Mouse (Mus musculus): ENCODE results near the gene Pip5kl1. TPM values are rescaled to one million over a fixed set of nuclear protein-coding genes. Genes with fewer than 3 reads are reported as not detected.

Gene Pip5kl1
- 0.97 TPM for polyA plus RNA-seq (2014; fragmentation: Illumina TruSeq; extraction: RNeasy Lipid Tissue Mini Kit (QIAGEN cat#74804); ENCODE audit: low read depth, low replicate concordance)

GRCm38 (mm10) chr2:32574497-32574896, at the start of gene Pip5kl1:
Gene Pip5kl1, plus strand, starts transcription at chr2:32574797.

DNA sequence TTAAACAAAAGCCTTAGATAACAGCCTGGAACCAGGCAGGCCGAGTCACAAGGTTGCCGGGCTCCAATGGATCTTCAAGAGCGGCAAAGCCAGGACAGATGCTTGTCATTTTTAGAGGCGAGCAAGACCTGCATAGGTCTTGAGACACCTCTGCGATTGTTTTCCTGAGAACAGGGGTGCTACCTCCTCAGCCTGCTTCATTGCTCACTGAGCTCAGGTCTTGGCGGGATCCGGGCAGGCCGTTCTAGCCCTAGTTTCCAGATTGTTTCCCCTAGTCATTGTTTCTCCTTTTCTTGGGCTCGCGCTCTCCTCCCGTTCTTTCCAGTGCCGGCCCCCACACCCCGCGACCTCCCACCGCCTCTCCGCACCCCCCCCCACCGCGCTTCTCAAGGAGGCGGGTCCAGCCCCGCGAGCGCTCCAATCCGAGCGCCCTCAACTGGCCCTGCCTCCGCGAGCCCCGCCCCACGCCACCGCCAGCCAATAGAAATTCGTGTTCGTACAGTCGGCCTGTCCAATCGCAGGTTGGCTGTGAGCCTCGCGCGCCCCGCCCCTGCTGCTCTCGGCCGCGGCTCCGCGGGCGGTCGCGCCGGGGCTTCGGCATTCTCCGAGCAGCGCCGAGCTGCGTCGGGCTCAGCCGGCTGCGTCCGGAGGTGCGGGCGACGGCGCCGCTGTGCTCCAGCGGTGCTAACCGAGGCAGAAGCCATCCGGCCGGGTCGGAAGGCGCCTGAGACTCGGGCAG, 39.7 kb upstream of the Pip5kl1 start, which contains the start of gene Fam102a:
TSS of gene Fam102a (plus strand) at position 600 of the 739 bp plus-strand sequence.

DNA sequence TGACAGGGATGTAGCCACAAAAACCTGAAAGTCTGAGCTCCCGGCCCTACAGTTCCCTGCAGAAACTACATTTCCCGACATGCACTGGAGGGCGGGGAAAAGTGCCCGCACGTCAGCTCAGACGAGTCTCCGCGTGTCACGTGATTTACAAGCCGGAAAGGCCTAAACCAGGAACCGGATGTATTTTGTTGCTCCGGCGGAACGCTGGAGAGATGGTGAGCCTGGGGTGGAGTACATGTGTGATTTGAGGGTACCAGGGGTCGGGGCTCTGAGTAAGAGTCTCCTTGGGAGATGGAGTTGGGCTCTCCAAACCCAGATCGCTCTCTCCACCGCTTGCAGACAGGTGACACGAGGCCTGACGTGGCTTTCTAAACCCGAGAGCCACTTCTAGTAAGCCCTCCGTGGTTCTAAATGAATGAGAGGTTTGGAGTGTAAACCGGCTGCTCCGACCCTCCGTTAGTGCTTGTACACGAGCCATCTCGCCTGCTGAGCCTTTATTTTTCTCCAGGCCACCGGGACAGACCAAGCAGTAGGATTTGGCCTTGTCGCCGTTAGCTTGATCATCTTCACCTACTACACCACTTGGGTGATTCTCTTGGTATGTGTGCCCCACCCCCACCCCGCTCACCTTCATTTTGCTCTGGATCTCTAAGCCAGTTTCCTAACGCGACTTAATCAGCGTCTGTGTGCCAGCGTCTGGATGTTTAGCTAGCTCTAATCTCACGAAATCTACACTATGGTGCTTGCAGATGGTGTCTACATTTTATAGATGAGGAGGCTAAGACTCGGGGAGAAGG, 3.7 kb upstream of the Pip5kl1 start, which contains the start of gene Dpm2:
TSS of gene Dpm2 (plus strand) at position 161 of the 797 bp plus-strand sequence.

GRCm38 (mm10) chr2:32575586-32576160, 1.1 kb downstream of the Pip5kl1 start, which contains the start of gene 9430097D07Rik:
Gene 9430097D07Rik, minus strand, starts transcription at chr2:32575684.

DNA sequence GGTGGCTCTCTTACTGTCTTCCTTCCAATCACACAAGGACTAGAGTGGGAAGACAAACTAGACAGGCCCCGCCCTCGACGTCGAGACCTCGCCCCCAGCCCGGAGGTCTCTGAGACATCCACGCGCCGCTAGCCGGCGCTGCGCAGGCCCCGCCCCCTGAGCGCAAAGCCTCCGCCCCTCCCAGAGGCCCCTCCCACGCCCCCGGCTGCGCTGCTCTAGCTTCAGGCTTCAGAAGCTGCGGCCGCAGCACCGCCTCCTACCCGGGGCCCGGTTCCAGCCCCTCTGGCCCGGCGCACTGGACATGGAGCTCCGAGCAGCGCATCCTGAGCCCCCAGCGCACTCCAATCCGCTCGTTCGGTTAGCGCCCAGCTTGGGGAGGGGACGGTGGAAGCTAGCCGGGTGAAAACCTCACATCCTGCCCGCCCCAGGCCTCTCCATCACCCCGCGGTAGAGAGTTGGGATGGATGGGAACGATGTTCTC, 12.3 kb downstream of the Pip5kl1 start, which contains the start of gene St6galnac4:
TSS of gene St6galnac4 (plus strand) at position 225 of the 481 bp plus-strand sequence.

GRCm38 (mm10) chr2:32599409-32599808, 24.8 kb downstream of the Pip5kl1 start, which contains the start of gene St6galnac6:
Gene St6galnac6, plus strand, starts transcription at chr2:32599709.

GRCm38 (mm10) chr2:32621517-32621859, 46.9 kb downstream of the Pip5kl1 start, which contains the start of gene Ak1:
Gene Ak1, plus strand, starts transcription at chr2:32621758.

Other genes with a start within 250 kb of the Pip5kl1 start
- 10.9 TPM for gene Ciz1, start 222.5 kb upstream of the Pip5kl1 start, polyA plus RNA-seq (2014; fragmentation: Illumina TruSeq; extraction: RNeasy Lipid Tissue Mini Kit (QIAGEN cat#74804); ENCODE audit: low read depth, low replicate concordance)
- gene Dnm1, start 221.5 kb upstream of the Pip5kl1 start, polyA plus RNA-seq (2014; fragmentation: Illumina TruSeq; extraction: RNeasy Lipid Tissue Mini Kit (QIAGEN cat#74804); ENCODE audit: low read depth, low replicate concordance) = 1.6 TPM
- gene 1110008P14Rik, start 192.9 kb upstream of the Pip5kl1 start, polyA plus RNA-seq (2014; fragmentation: Illumina TruSeq; extraction: RNeasy Lipid Tissue Mini Kit (QIAGEN cat#74804); ENCODE audit: low read depth, low replicate concordance) = 1.8 TPM
- 142 TPM for gene Lcn2, start 186.5 kb upstream of the Pip5kl1 start, polyA plus RNA-seq (2014; fragmentation: Illumina TruSeq; extraction: RNeasy Lipid Tissue Mini Kit (QIAGEN cat#74804); ENCODE audit: low read depth, low replicate concordance)
- gene Ptges2, start 178.9 kb upstream of the Pip5kl1 start, polyA plus RNA-seq (2014; fragmentation: Illumina TruSeq; extraction: RNeasy Lipid Tissue Mini Kit (QIAGEN cat#74804); ENCODE audit: low read depth, low replicate concordance) = 0.81 TPM
- gene Naif1, start 124.3 kb upstream of the Pip5kl1 start, polyA plus RNA-seq (2014; fragmentation: Illumina TruSeq; extraction: RNeasy Lipid Tissue Mini Kit (QIAGEN cat#74804); ENCODE audit: low read depth, low replicate concordance) = 8.7 TPM
- 7.1 TPM for gene Slc25a25, start 123.4 kb upstream of the Pip5kl1 start, polyA plus RNA-seq (2014; fragmentation: Illumina TruSeq; extraction: RNeasy Lipid Tissue Mini Kit (QIAGEN cat#74804); ENCODE audit: low read depth, low replicate concordance)
- gene Fam102a, start 39.5 kb upstream of the Pip5kl1 start, polyA plus RNA-seq (2014; fragmentation: Illumina TruSeq; extraction: RNeasy Lipid Tissue Mini Kit (QIAGEN cat#74804); ENCODE audit: low read depth, low replicate concordance) = 6.6 TPM
- 4.2 TPM for gene Dpm2, start 3.9 kb upstream of the Pip5kl1 start, polyA plus RNA-seq (2014; fragmentation: Illumina TruSeq; extraction: RNeasy Lipid Tissue Mini Kit (QIAGEN cat#74804); ENCODE audit: low read depth, low replicate concordance)
- 1.1 TPM for gene 9430097D07Rik, start 887 bp downstream of the Pip5kl1 start, polyA plus RNA-seq (2014; fragmentation: Illumina TruSeq; extraction: RNeasy Lipid Tissue Mini Kit (QIAGEN cat#74804); ENCODE audit: low read depth, low replicate concordance)
- gene St6galnac4, start 12.3 kb downstream of the Pip5kl1 start, polyA plus RNA-seq (2014; fragmentation: Illumina TruSeq; extraction: RNeasy Lipid Tissue Mini Kit (QIAGEN cat#74804); ENCODE audit: low read depth, low replicate concordance) = 0.25 TPM
- 2.9 TPM for gene St6galnac6, start 24.9 kb downstream of the Pip5kl1 start, polyA plus RNA-seq (2014; fragmentation: Illumina TruSeq; extraction: RNeasy Lipid Tissue Mini Kit (QIAGEN cat#74804); ENCODE audit: low read depth, low replicate concordance)
- gene Ak1, start 47.0 kb downstream of the Pip5kl1 start, polyA plus RNA-seq (2014; fragmentation: Illumina TruSeq; extraction: RNeasy Lipid Tissue Mini Kit (QIAGEN cat#74804); ENCODE audit: low read depth, low replicate concordance) = 16.6 TPM
- gene Eng, start 71.8 kb downstream of the Pip5kl1 start, polyA plus RNA-seq (2014; fragmentation: Illumina TruSeq; extraction: RNeasy Lipid Tissue Mini Kit (QIAGEN cat#74804); ENCODE audit: low read depth, low replicate concordance) = 0.27 TPM
- 1.3 TPM for gene Fpgs, start 129.3 kb downstream of the Pip5kl1 start, polyA plus RNA-seq (2014; fragmentation: Illumina TruSeq; extraction: RNeasy Lipid Tissue Mini Kit (QIAGEN cat#74804); ENCODE audit: low read depth, low replicate concordance)
- gene Cdk9, start 138.3 kb downstream of the Pip5kl1 start, polyA plus RNA-seq (2014; fragmentation: Illumina TruSeq; extraction: RNeasy Lipid Tissue Mini Kit (QIAGEN cat#74804); ENCODE audit: low read depth, low replicate concordance) = 35.7 TPM
- gene Sh2d3c, start 146.3 kb downstream of the Pip5kl1 start, polyA plus RNA-seq (2014; fragmentation: Illumina TruSeq; extraction: RNeasy Lipid Tissue Mini Kit (QIAGEN cat#74804); ENCODE audit: low read depth, low replicate concordance) = not detected
- not detected for gene 6330409D20Rik, start 166.2 kb downstream of the Pip5kl1 start, polyA plus RNA-seq (2014; fragmentation: Illumina TruSeq; extraction: RNeasy Lipid Tissue Mini Kit (QIAGEN cat#74804); ENCODE audit: low read depth, low replicate concordance)
- 0.64 TPM for gene Tor2a, start 182.4 kb downstream of the Pip5kl1 start, polyA plus RNA-seq (2014; fragmentation: Illumina TruSeq; extraction: RNeasy Lipid Tissue Mini Kit (QIAGEN cat#74804); ENCODE audit: low read depth, low replicate concordance)
- 21.5 TPM for gene Ttc16, start 200.8 kb downstream of the Pip5kl1 start, polyA plus RNA-seq (2014; fragmentation: Illumina TruSeq; extraction: RNeasy Lipid Tissue Mini Kit (QIAGEN cat#74804); ENCODE audit: low read depth, low replicate concordance)
- 2.6 TPM for gene Ptrh1, start 201.0 kb downstream of the Pip5kl1 start, polyA plus RNA-seq (2014; fragmentation: Illumina TruSeq; extraction: RNeasy Lipid Tissue Mini Kit (QIAGEN cat#74804); ENCODE audit: low read depth, low replicate concordance)
- gene Cfap157, start 209.6 kb downstream of the Pip5kl1 start, polyA plus RNA-seq (2014; fragmentation: Illumina TruSeq; extraction: RNeasy Lipid Tissue Mini Kit (QIAGEN cat#74804); ENCODE audit: low read depth, low replicate concordance) = 11.1 TPM

Data from testis, adult 10 weeks (tissue).